Mouse (Mus musculus) small intestine, adult 2 months (tissue): ENCODE data around the gene Nrros.

ENCODE experiments used
- CTCF ChIP-seq: fragments of 200-500 bp; IDR thresholded peaks from 2 replicates; pipeline ENCODE4 v1.5.1; 2012; ENCODE audit warnings: low read depth, mild to moderate bottlenecking, control low read depth, inconsistent platforms, low read length, moderate library complexity, mixed read lengths; ENCODE audit not compliant: insufficient replicate concordance, insufficient read length; ENCODE audit errors: extremely low read depth
- POLR2A ChIP-seq: fragments of 200-500 bp; IDR thresholded peaks from 2 replicates; pipeline ENCODE4 v1.6.1; 2012; ENCODE audit warnings: low read depth, mild to moderate bottlenecking, control low read depth, inconsistent platforms, low read length, moderate library complexity

GRCm38 (mm10) chr16:32186056-32186455 is 20.7 kb upstream of the Nrros start:
- no peak for TF ChIP-seq CTCF
- TF ChIP-seq POLR2A, result no peak
